Mouse (Mus musculus) spleen, postnatal 4 days (tissue): Measurements from ENCODE around the gene Entpd8.
A peak's percentile ranks its signal among the peaks of the same experiment; 100 is the strongest.

ENCODE experiments used
- DNase-seq, 2 experiments: peaks; one replicate each; pipeline ENCODE4 v3.0.0; 2022; ENCODE audit warnings: low spot score in 2 of 2

The Entpd8 gene

GRCm38 (mm10) chr2:25095109-25095850, 15.2 kb downstream of the Entpd8 start, which contains the start of gene Noxa1:
Gene Noxa1, minus strand, starts transcription at chr2:25095149.
- DNase-seq: no peak

GRCm38 (mm10) chr2:25098005-25098615, 18.0 kb downstream of the Entpd8 start:
- DNase-seq: no peak

- DNase-seq: no peak
Observed at GRCm38 (mm10) chr2:25098956-25099355, 18.9 kb downstream of the Entpd8 start.

- no peak for DNase-seq
Observed at GRCm38 (mm10) chr2:25099703-25100102, 19.6 kb downstream of the Entpd8 start.

- DNase-seq: no peak
Observed at GRCm38 (mm10) chr2:25104122-25104521, 24.0 kb downstream of the Entpd8 start.

- DNase-seq: no peak
Observed at GRCm38 (mm10) chr2:25106045-25106444, 25.9 kb downstream of the Entpd8 start.

- no peak for DNase-seq
Observed at GRCm38 (mm10) chr2:25109487-25109886, 29.4 kb downstream of the Entpd8 start.

GRCm38 (mm10) chr2:25110505-25111183, 30.5 kb downstream of the Entpd8 start:
- DNase-seq: no peak

GRCm38 (mm10) chr2:25111184-25111791, 31.2 kb downstream of the Entpd8 start:
- no peak for DNase-seq

- no peak for DNase-seq
Observed at GRCm38 (mm10) chr2:25114308-25114707, 34.2 kb downstream of the Entpd8 start.

GRCm38 (mm10) chr2:25115442-25115841, 35.3 kb downstream of the Entpd8 start:
- no peak for DNase-seq

GRCm38 (mm10) chr2:25120963-25121362, 40.9 kb downstream of the Entpd8 start:
- no peak for DNase-seq

GRCm38 (mm10) chr2:25122666-25123065, 42.6 kb downstream of the Entpd8 start:
- DNase-seq: no peak

- no peak for DNase-seq
Observed at GRCm38 (mm10) chr2:25123527-25123926, 43.4 kb downstream of the Entpd8 start.

GRCm38 (mm10) chr2:25124411-25124810, 44.3 kb downstream of the Entpd8 start:
- DNase-seq: no peak

GRCm38 (mm10) chr2:25125146-25125545, 45.0 kb downstream of the Entpd8 start:
- DNase-seq: no peak

GRCm38 (mm10) chr2:25126011-25127010, 46.2 kb downstream of the Entpd8 start:
- DNase-seq: peak in 1 of 2 experiments; percentile 55

GRCm38 (mm10) chr2:25127206-25127605, 47.1 kb downstream of the Entpd8 start:
- DNase-seq: peak; percentile 76 to 93

GRCm38 (mm10) chr2:25128072-25128471, 48.0 kb downstream of the Entpd8 start:
- no peak for DNase-seq

- DNase-seq: no peak
Observed at GRCm38 (mm10) chr2:25131601-25132000, 51.5 kb downstream of the Entpd8 start.
